Mouse (Mus musculus): ENCODE measurements around the gene Tmem220. TPM values are rescaled to one million over a fixed set of nuclear protein-coding genes. Genes with fewer than 3 reads are reported as not detected.

Gene Tmem220
- polyA plus RNA-seq, 1 experiment: 0.54 TPM

DNA sequence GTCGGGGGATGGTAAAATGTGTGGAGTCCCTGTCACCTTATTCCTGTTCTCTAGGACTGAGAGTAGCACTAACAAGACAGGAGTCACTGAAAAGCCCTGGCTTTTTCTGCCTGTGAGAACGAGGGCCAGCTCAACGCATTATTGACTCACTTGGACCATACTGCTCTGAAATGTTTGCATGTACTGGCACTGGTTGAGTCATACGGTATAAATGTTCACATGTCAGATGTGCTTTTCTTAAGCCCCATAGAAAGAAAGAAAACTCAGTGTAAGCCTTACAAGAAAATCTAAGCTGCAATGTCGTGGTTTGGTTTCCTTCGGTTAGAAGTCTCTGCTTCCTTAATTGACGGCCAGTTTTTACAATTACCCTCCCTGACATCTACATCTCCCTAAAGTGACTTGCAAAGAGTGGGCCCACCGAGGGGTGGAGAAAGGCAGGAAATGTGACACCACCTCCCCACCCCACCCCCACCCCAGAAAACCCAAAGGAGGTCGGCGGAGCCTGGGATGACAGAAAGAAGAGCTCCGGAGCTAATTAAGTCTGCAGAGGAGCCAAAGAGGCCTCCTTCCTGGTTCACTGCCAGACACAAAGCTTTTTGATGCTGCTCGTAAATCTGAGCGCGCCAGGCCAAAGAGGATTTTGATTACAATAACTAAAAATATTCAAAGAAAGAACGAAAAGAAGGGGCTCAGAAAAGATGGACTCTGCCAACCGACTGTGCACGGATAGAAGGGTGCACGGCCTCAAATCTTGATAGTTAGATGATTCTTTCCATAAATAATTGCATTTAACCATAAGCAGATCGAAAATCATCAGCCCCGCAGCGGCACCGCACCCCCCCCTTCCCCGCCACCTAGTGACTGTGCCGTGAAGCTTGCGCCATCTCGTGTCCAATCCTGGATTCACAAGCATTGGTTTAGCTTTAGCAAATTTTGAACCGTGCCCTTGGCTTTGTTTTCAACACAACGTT is 40.5 kb upstream of the Tmem220 start:
- TF ChIP-seq CTCF (IDR thresholded peaks at IDR 0.05; ENCODE audit: borderline replicate concordance, control insufficient read depth, extremely low read depth, insufficient read depth, low read length, poor library complexity) (peak; percentile 58; the same call in 1 of the 2 replicates), POLR2A (IDR thresholded peaks at IDR 0.05; ENCODE audit: control insufficient read depth, extremely low read depth, insufficient read depth, low read length, poor library complexity) (no peak)
- no peaks in the 10 kb centered on the region for H3K36me3 ChIP-seq (ENCODE audit: control insufficient read depth, insufficient read depth, low read length)
- peaks cover 4% of the 10 kb centered on the region for H3K4me1 ChIP-seq (replicated peaks; ENCODE audit: control insufficient read depth, insufficient read depth, low read length)
- DNase-seq: peak; percentile 74
- H3K27ac ChIP-seq (ENCODE audit: control insufficient read depth, insufficient read depth, low read length): no peak overlapping the region
- no peaks in the 10 kb centered on the region for H3K27me3 ChIP-seq (ENCODE audit: control insufficient read depth, insufficient read depth, low read length)
- H3K4me3 ChIP-seq (ENCODE audit: control insufficient read depth, insufficient read depth, low read length): peak overlapping the region; percentile 21; the same call in 1 of the 2 replicates
- 10% methylated on average over 28 of the region's 28 CpGs for WGBS

DNA sequence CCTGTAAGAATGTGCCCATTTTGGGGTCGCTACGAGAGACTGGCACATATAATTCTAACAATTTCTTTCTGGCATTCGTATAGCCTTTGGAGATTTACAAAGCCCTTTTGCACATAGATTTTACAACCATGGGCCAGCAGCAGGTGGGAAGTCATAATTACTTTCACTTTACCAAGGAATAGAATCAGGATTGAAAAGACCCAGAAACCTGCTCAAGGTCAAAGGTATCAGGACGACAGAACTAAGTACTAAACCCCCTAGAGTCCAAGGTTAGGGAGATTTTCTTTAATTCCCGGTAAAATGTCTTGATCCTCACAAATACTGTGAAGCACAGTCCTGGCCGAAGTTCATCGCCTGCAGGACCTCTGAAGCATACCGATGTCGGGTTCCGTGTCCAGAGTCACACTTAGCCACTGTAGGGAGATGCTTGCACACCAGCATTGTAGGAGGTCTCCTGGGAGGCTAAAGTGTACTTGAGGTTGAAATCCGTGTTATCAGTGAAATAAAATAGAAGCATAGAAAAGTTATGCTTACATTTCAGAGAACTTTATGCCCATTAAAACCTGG is 39.7 kb upstream of the Tmem220 start:
- DNase-seq: peak; percentile 2
- peaks cover 4% of the 10 kb centered on the region for H3K4me1 ChIP-seq (replicated peaks; ENCODE audit: control insufficient read depth, insufficient read depth, low read length)
- no peaks in the 10 kb centered on the region for H3K36me3 ChIP-seq (ENCODE audit: control insufficient read depth, insufficient read depth, low read length)
- TF ChIP-seq CTCF (IDR thresholded peaks at IDR 0.05; ENCODE audit: borderline replicate concordance, control insufficient read depth, extremely low read depth, insufficient read depth, low read length, poor library complexity) (no peak), POLR2A (IDR thresholded peaks at IDR 0.05; ENCODE audit: control insufficient read depth, extremely low read depth, insufficient read depth, low read length, poor library complexity) (no peak)
- H3K4me3 ChIP-seq (ENCODE audit: control insufficient read depth, insufficient read depth, low read length): peak overlapping the region; percentile 21
- H3K27me3 ChIP-seq (ENCODE audit: control insufficient read depth, insufficient read depth, low read length): no peaks in the 10 kb centered on the region
- WGBS: 21% methylated on average over 11 of the region's 11 CpGs
- no peak overlapping the region for H3K27ac ChIP-seq (ENCODE audit: control insufficient read depth, insufficient read depth, low read length)

DNA sequence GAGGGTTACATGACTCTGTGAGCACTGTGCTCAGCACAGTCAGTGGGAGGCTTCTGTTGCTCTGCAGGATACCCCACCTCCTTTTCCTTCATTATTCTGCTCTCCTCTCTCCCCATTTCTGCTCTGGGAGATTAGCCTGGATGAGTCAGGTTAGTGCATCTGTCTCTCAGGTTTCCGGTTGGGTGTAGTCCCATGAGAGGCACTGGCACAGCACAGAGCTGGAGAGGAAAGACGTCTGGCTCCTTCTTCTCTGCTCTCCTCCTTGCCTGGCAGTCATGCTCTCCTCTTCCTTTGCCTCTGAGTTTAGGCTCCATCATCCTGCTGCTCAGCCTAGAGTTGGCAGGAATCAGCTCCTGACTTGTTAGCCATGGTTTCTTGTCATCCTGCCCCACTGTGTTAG is 32.8 kb upstream of the Tmem220 start:
- Histone ChIP-seq H3K4me1 (replicated peaks; ENCODE audit: control insufficient read depth, insufficient read depth, low read length) (no peaks in the 10 kb centered on the region), H3K27ac (ENCODE audit: control insufficient read depth, insufficient read depth, low read length) (no peak overlapping the region), H3K36me3 (ENCODE audit: control insufficient read depth, insufficient read depth, low read length) (no peaks in the 10 kb centered on the region), H3K4me3 (ENCODE audit: control insufficient read depth, insufficient read depth, low read length) (no peak overlapping the region), H3K27me3 (ENCODE audit: control insufficient read depth, insufficient read depth, low read length) (no peaks in the 10 kb centered on the region)
- WGBS: 85% methylated on average over 2 of the region's 2 CpGs
- TF ChIP-seq POLR2A (IDR thresholded peaks at IDR 0.05; ENCODE audit: control insufficient read depth, extremely low read depth, insufficient read depth, low read length, poor library complexity) (no peak), CTCF (IDR thresholded peaks at IDR 0.05; ENCODE audit: borderline replicate concordance, control insufficient read depth, extremely low read depth, insufficient read depth, low read length, poor library complexity) (no peak)
- DNase-seq: no peak

DNA sequence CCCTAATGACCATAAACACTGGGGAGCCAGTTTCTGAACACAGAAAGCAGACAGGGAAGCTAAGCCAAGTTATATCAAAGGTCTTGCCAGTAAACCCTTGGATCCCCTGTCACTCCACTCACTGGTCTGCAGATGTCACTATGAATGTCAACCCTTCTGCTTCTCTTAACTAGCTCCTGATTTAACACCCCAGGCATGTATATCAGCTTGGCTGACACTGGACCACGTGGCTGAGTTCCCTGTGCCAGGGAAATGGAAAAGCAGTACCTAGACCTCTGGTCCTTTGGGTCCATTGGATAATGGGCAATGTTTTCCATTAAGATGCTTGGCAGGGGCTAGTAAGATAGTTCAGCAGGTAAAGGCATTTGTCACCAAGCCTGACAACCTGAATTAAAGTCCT is 31.3 kb upstream of the Tmem220 start:
- 39% methylated on average over 1 of the region's 1 CpGs for WGBS
- no peak for DNase-seq
- TF ChIP-seq POLR2A (IDR thresholded peaks at IDR 0.05; ENCODE audit: control insufficient read depth, extremely low read depth, insufficient read depth, low read length, poor library complexity): no peak
- TF ChIP-seq CTCF (IDR thresholded peaks at IDR 0.05; ENCODE audit: borderline replicate concordance, control insufficient read depth, extremely low read depth, insufficient read depth, low read length, poor library complexity): no peak
- Histone ChIP-seq H3K27me3 (ENCODE audit: control insufficient read depth, insufficient read depth, low read length) (no peaks in the 10 kb centered on the region), H3K4me3 (ENCODE audit: control insufficient read depth, insufficient read depth, low read length) (no peak overlapping the region), H3K36me3 (ENCODE audit: control insufficient read depth, insufficient read depth, low read length) (no peaks in the 10 kb centered on the region), H3K27ac (ENCODE audit: control insufficient read depth, insufficient read depth, low read length) (no peak overlapping the region), H3K4me1 (replicated peaks; ENCODE audit: control insufficient read depth, insufficient read depth, low read length) (no peaks in the 10 kb centered on the region)

DNA sequence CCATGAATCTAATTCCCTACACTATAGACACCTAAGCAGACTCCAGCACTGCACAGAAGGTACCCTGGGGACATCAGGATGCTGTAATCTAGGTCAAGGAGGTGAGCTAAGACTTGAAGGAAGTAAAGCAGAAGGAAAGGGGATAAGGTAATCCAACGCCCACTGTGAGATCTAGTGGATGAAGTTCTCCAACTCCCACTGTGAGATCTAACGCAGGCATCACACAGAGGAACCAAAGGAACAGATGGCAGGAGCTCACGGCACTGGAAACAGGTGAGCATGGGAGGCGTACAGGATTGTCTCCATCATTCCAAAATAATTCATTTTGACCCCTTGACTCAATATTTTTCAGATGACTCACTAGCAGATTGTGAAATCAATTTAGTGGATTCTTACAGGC is 28.5 kb upstream of the Tmem220 start:
- TF ChIP-seq POLR2A (IDR thresholded peaks at IDR 0.05; ENCODE audit: control insufficient read depth, extremely low read depth, insufficient read depth, low read length, poor library complexity) (no peak), CTCF (IDR thresholded peaks at IDR 0.05; ENCODE audit: borderline replicate concordance, control insufficient read depth, extremely low read depth, insufficient read depth, low read length, poor library complexity) (no peak)
- 85% methylated on average over 4 of the region's 4 CpGs for WGBS

DNA sequence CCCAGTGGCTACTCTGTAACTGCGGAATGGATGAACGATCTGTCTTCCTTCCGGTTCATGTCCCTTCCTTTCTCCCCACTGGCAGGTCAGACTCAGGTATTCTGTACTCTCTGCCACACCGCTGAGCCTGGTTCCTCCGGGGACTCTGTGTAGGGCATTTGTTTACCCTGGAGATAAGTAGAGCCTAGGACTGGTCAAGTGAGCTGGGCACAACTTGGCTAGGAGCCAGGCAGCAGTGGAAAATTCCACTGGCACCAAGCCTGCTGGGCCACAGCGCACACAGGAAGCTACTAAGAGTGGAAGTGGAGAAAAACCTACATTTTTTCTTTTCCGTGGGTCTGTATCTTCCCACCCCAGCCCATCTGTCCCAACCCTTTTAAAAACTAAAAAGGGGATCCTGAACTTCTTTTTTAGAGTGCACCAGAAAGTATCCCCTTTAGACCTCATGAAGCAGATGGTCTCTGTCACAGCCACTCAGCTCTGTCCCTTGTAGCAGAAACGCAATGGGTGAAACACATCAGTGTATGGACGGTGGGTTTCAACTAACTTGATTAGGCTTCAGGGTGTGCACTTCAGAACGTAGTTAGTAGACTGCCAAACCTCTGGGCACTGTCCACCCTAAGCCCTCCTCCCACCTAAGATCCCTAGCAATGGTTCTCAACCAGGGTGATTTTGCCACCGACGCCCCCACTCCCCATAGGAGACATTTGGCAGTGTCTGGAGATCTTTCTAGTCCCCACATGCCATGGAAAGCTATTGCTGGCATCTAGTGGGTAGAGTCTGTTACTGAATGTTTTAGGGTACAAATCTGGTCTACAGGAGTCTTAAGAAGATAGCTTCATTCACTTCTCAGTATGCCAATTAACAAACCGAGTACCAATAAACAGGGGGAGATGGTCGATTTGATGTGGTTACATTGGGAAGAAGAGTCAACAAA is 26.2 kb upstream of the Tmem220 start:
- DNase-seq: no peak
- Histone ChIP-seq H3K4me3 (ENCODE audit: control insufficient read depth, insufficient read depth, low read length) (no peak overlapping the region), H3K27ac (ENCODE audit: control insufficient read depth, insufficient read depth, low read length) (no peak overlapping the region), H3K4me1 (replicated peaks; ENCODE audit: control insufficient read depth, insufficient read depth, low read length) (no peaks in the 10 kb centered on the region), H3K27me3 (ENCODE audit: control insufficient read depth, insufficient read depth, low read length) (no peaks in the 10 kb centered on the region), H3K36me3 (ENCODE audit: control insufficient read depth, insufficient read depth, low read length) (no peaks in the 10 kb centered on the region)
- WGBS: 82% methylated on average over 14 of the region's 14 CpGs
- TF ChIP-seq CTCF (IDR thresholded peaks at IDR 0.05; ENCODE audit: borderline replicate concordance, control insufficient read depth, extremely low read depth, insufficient read depth, low read length, poor library complexity): no peak
- TF ChIP-seq POLR2A (IDR thresholded peaks at IDR 0.05; ENCODE audit: control insufficient read depth, extremely low read depth, insufficient read depth, low read length, poor library complexity): no peak

More for the DNA sequence above, 28.5 kb upstream of the Tmem220 start:
- Histone ChIP-seq H3K36me3 (ENCODE audit: control insufficient read depth, insufficient read depth, low read length) (no peaks in the 10 kb centered on the region), H3K4me3 (ENCODE audit: control insufficient read depth, insufficient read depth, low read length) (no peak overlapping the region), H3K27ac (ENCODE audit: control insufficient read depth, insufficient read depth, low read length) (no peak overlapping the region), H3K4me1 (replicated peaks; ENCODE audit: control insufficient read depth, insufficient read depth, low read length) (no peaks in the 10 kb centered on the region), H3K27me3 (ENCODE audit: control insufficient read depth, insufficient read depth, low read length) (no peaks in the 10 kb centered on the region)
- no peak for DNase-seq
